Mouse (Mus musculus) G1E (cell line): Measurements from ENCODE around the gene Hnrnpul1.

ENCODE experiments used
- CTCF ChIP-seq: IDR thresholded peaks from 2 replicates; pipeline ENCODE4 v1.5.1; 2012; ENCODE audit warnings: low read depth, low read length, inconsistent platforms, mixed read lengths
- GATA1 ChIP-seq: IDR thresholded peaks from 2 replicates; pipeline ENCODE4 v1.6.1; 2012; ENCODE audit warnings: borderline replicate concordance, low read length, inconsistent platforms, mixed read lengths
- POLR2AphosphoS5 ChIP-seq: IDR thresholded peaks from 2 replicates; pipeline ENCODE4 v1.6.1; 2012; ENCODE audit warnings: low read depth, low read length, inconsistent platforms; ENCODE audit not compliant: insufficient replicate concordance

DNA sequence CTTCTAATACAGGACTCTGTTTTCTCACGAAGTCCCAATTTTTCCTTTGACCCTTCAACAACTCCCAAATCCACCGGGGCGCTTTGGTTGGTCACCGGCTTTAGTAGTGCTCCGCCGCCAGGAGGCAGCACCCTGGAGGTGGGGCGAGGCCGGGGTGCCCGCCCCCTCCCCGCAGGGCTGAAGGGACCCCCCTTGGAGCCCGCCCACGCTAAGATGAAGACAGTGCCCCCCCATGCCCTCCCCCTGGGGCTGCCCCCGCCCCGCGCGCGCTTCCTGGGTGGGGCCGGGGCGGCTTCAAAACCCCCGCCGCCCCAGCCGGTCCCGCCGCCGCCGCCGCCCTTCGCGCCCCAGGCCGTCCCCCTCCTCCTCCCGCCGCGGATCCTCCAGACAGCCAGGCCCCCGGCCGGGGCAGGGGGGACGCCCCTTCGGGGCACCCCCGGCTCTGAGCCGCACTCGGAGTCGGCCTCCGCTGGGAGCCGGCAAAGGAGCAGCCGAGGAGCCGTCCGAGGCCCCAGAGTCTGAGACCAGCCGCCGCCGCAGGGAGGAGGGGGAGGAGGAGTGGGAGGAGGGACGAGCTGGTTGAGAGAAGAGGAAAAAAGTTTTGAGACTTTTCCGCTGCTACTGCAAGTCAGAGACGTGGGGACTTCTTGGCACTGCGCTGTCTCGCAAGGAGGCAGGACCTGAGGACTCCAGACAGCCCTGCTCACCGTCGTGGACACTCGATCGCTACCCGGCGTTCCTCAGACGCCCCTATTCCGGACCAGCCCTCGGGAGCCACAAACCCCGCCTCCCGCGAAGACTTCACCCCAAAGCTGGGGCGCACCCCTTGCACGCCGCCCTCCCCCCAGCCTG lies 67.7 kb downstream of the Hnrnpul1 start, which contains the start of gene Tgfb1:
- TF ChIP-seq CTCF: 0 out of 2 replicates have a peak, but pooled peaks have one; percentile 19
- no peak for TF ChIP-seq POLR2AphosphoS5
- no peak for TF ChIP-seq GATA1
